Mouse (Mus musculus): ENCODE data around the gene Pard3.

- TF ChIP-seq CTCF (conservative IDR thresholded peaks at IDR 0.05; ENCODE audit: low read length) (no peak), POU5F1 (IDR thresholded peaks at IDR 0.05; ENCODE audit: borderline replicate concordance, low read length) (no peak)
Observed at GRCm38 (mm10) chr8:127323583-127324360, 260.1 kb downstream of the Pard3 start.

Data from E14TG2a.4 (cell line).